Mouse (Mus musculus): ENCODE measurements around the gene Gstm6. TPM values are rescaled to one million over a fixed set of nuclear protein-coding genes. Genes with fewer than 3 reads are reported as not detected.

Gene Gstm6
- polyA plus RNA-seq, 1 experiment from 2014 or later = 14.8 TPM

Other genes starting within 250 kb of the Gstm6 start
- gene Ahcyl1, start 247.2 kb downstream of the Gstm6 start, polyA plus RNA-seq (2015; fragmentation: Nextera tagmentation; extraction: Ambion mirVana) = 100 and 109 TPM in 2 replicates
- 7.9 and 8.4 TPM in 2 replicates for gene Csf1, start 183.3 kb downstream of the Gstm6 start, polyA plus RNA-seq (2015; fragmentation: Nextera tagmentation; extraction: Ambion mirVana)
- not detected in 2 replicates for gene Eps8l3, start 66.5 kb downstream of the Gstm6 start, polyA plus RNA-seq (2015; fragmentation: Nextera tagmentation; extraction: Ambion mirVana)
- 254 and 286 TPM in 2 replicates for gene Gstm5, start 47.9 kb downstream of the Gstm6 start, polyA plus RNA-seq (2015; fragmentation: Nextera tagmentation; extraction: Ambion mirVana)
- gene Gstm7, start 11.9 kb downstream of the Gstm6 start, polyA plus RNA-seq (2015; fragmentation: Nextera tagmentation; extraction: Ambion mirVana) = 98.5 and 102 TPM in 2 replicates
- gene Gstm3, start 25.5 kb upstream of the Gstm6 start, polyA plus RNA-seq (2015; fragmentation: Nextera tagmentation; extraction: Ambion mirVana) = not detected in 2 replicates
- gene Gstm2, start 42.7 kb upstream of the Gstm6 start, polyA plus RNA-seq (2015; fragmentation: Nextera tagmentation; extraction: Ambion mirVana) = 10.3 and 10.9 TPM in 2 replicates
- gene Gstm1, start 74.2 kb upstream of the Gstm6 start, polyA plus RNA-seq (2015; fragmentation: Nextera tagmentation; extraction: Ambion mirVana) = 67.1 and 73.6 TPM in 2 replicates
- 13.9 and 15.5 TPM in 2 replicates for gene Gstm4, start 101.1 kb upstream of the Gstm6 start, polyA plus RNA-seq (2015; fragmentation: Nextera tagmentation; extraction: Ambion mirVana)
- gene Ampd2, start 142.9 kb upstream of the Gstm6 start, polyA plus RNA-seq (2015; fragmentation: Nextera tagmentation; extraction: Ambion mirVana) = 56.3 and 56.7 TPM in 2 replicates
- gene Gnat2, start 149.0 kb upstream of the Gstm6 start, polyA plus RNA-seq (2015; fragmentation: Nextera tagmentation; extraction: Ambion mirVana) = 0.08 and 0.36 TPM in 2 replicates
- gene Gnai3, start 202.4 kb upstream of the Gstm6 start, polyA plus RNA-seq (2015; fragmentation: Nextera tagmentation; extraction: Ambion mirVana) = 151 and 164 TPM in 2 replicates
- 3.3 and 4.2 TPM in 2 replicates for gene Gpr61, start 211.1 kb upstream of the Gstm6 start, polyA plus RNA-seq (2015; fragmentation: Nextera tagmentation; extraction: Ambion mirVana)
- gene Amigo1, start 242.6 kb upstream of the Gstm6 start, polyA plus RNA-seq (2015; fragmentation: Nextera tagmentation; extraction: Ambion mirVana) = 16.6 and 21.9 TPM in 2 replicates